Mouse (Mus musculus) liver, embryonic 16.5 days (tissue): ENCODE measurements at regions not wholly inside any gene's neighbourhood (a gene's known extent, or its start where the extent isn't known, plus 50 kb on each side); places are given as distances from the start of the nearest gene placed in this dataset.
A peak's percentile ranks its signal among the peaks of the same experiment; 100 is the strongest.

ENCODE experiments used
- ATAC-seq: fragments of 200-750 bp; cut with Nextera tagmentation; 2 replicates; pipeline ENCODE4 v1.8.0; 2017; ENCODE audit warnings: low read depth, mild to moderate bottlenecking, moderate number of reproducible peaks, moderate library complexity
- H3K27ac ChIP-seq: fragments of 300-500 bp; sonication (generic); 2 replicates; pipeline ENCODE4 v1.5.1; 2014; ENCODE audit warnings: mild to moderate bottlenecking, low read length
- H3K27me3 ChIP-seq: fragments of 300-500 bp; sonication (generic); 2 replicates; pipeline ENCODE4 v1.6.1; 2014; ENCODE audit warnings: low read depth, low read length, mixed read lengths; ENCODE audit not compliant: control insufficient read depth, insufficient read depth
- H3K36me3 ChIP-seq: fragments of 300-500 bp; sonication (generic); 2 replicates; pipeline ENCODE4 v1.6.1; 2014; ENCODE audit warnings: mild to moderate bottlenecking; ENCODE audit not compliant: control insufficient read depth, insufficient read depth
- H3K4me1 ChIP-seq: fragments of 300-500 bp; sonication (generic); 2 replicates; pipeline ENCODE4 v1.6.1; 2014; ENCODE audit warnings: low read depth, low read length, mixed read lengths; ENCODE audit not compliant: control insufficient read depth
- H3K4me2 ChIP-seq: fragments of 300-500 bp; sonication (generic); 2 replicates; pipeline ENCODE4 v1.6.1; 2014; ENCODE audit warnings: low read depth, low read length, mixed read lengths
- H3K4me3 ChIP-seq: fragments of 300-500 bp; sonication (generic); 2 replicates; pipeline ENCODE4 v1.5.1; 2014; ENCODE audit warnings: low read depth, mild to moderate bottlenecking, low read length
- H3K9ac ChIP-seq: fragments of 300-500 bp; sonication (generic); 2 replicates; pipeline ENCODE4 v1.6.1; 2014; ENCODE audit warnings: low read depth, low read length
- H3K9me3 ChIP-seq: fragments of 300-500 bp; sonication (generic); replicated peaks from 2 replicates; pipeline ENCODE4 v1.6.1; 2016; ENCODE audit warnings: low read length; ENCODE audit not compliant: control insufficient read depth
- WGBS: fragments of 180-500 bp; shearing (Covaris S2); extraction: QIAGEN DNeasy Blood & Tissue Kit; methylation state at CpG from one replicate; pipeline ENCODE4 v1.1.7; 2014; ENCODE audit not compliant: insufficient replicate concordance; 5-methylcytosine and 5-hydroxymethylcytosine counted together

DNA sequence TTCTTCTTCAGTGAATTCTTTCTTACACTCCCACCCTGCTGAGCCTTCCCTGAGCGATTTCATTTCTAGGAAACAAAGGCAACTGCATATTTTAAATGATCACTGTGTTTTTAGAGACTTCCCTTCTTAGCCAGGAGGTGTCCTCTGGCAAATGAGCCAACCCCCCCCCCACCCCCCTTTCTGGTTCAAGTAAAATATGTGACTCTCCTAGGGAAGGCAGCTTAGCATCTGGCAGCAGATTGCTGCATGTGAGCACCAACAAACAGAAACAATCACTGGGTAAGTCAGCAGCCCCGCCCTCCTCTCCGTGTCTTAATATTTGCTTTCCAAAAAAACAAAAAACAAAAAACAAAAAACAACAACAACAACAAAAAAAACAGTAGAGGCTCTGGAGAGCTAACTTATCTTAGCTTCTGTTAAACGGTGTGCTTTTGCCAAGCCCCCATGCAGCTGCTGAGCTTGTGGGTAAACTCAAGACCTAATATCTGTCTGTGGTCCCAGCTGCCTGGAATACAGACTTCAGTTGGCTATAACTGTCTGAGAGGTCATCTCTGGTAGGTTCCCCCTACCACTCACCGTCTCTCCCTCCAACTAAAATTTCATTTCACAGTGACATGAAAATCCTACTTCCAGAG, 117.9 kb downstream of the Rpap3 start:
- H3K9me3 ChIP-seq: no peaks in the 10 kb centered on the region
- H3K27ac ChIP-seq: no peak overlapping the region
- no peak overlapping the region for H3K4me2 ChIP-seq
- H3K36me3 ChIP-seq: no peaks in the 10 kb centered on the region
- H3K9ac ChIP-seq: no peak overlapping the region
- 42% methylated on average over 5 of the region's 5 CpGs for WGBS
- no peak for ATAC-seq
- H3K4me3 ChIP-seq: no peak overlapping the region
- peaks cover 2% of the 10 kb centered on the region for H3K4me1 ChIP-seq
- H3K27me3 ChIP-seq: no peaks in the 10 kb centered on the region

- no peaks in the 10 kb centered on the region for H3K27me3 ChIP-seq
- H3K4me3 ChIP-seq: no peak overlapping the region
- H3K4me2 ChIP-seq: no peak overlapping the region
- H3K27ac ChIP-seq: no peak overlapping the region
- no peaks in the 10 kb centered on the region for H3K9me3 ChIP-seq
- H3K36me3 ChIP-seq: no peaks in the 10 kb centered on the region
- ATAC-seq: peak; percentile 77
- peaks cover 4% of the 10 kb centered on the region; the same call in 1 of the 2 replicates for H3K4me1 ChIP-seq
- H3K9ac ChIP-seq: no peak overlapping the region
- 8% methylated on average over 13 of the region's 13 CpGs for WGBS
Measured at GRCm38 (mm10) chr15:97581724-97582154, 123.9 kb downstream of the Rpap3 start.

DNA sequence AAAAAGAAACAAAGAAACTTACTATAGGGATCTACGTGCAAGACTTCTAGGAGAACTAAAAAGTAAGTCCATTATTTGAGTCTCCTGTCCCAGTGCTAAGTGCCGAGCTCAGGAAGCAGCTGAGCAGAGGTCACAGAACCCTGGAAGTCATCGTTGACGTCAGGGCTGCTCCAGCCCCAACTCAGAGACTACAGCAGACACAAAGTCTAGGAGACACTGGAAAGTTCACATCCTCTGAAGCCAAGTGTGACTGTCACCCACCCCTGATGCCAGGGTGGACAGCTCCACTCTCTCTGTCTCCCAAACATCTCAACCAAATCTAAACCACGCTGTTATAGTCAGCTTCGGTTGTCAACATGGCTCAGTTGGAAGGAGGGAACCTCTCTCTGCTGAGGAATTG, 124.9 kb downstream of the Rpap3 start:
- Histone ChIP-seq H3K4me1 (peaks cover 4% of the 10 kb centered on the region; the same call in 1 of the 2 replicates), H3K27ac (no peak overlapping the region), H3K9me3 (no peaks in the 10 kb centered on the region), H3K36me3 (no peaks in the 10 kb centered on the region), H3K9ac (no peak overlapping the region), H3K4me3 (no peak overlapping the region), H3K27me3 (no peaks in the 10 kb centered on the region), H3K4me2 (no peak overlapping the region)
- peak; percentile 28; the same call in 1 of the 2 replicates for ATAC-seq
- WGBS: 27% methylated on average over 6 of the region's 6 CpGs

DNA sequence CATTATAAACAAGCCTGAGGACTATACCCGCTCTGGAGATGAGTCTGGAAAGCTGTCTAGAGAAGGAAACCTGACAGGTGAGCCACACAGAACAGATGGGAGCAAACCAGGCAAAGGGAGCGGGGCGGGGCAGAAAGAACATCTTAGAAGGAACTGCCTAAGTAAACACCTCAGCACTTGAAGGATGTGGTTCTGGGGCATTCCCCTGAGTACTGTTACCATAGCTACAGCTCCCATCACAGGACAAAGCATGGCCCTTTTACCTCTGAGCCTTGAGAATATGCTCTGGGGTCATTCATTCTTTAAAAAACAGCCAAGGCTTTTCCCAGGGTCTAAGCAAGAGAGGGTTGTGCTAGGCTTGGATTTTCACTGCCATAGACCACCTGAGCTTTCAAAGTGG, 127.6 kb downstream of the Rpap3 start:
- H3K9me3 ChIP-seq: no peaks in the 10 kb centered on the region
- no peak overlapping the region for H3K4me3 ChIP-seq
- no peak overlapping the region for H3K4me2 ChIP-seq
- WGBS: 73% methylated on average over 3 of the region's 3 CpGs
- peaks cover 4% of the 10 kb centered on the region; the same call in 1 of the 2 replicates for H3K4me1 ChIP-seq
- H3K9ac ChIP-seq: no peak overlapping the region
- H3K27me3 ChIP-seq: no peaks in the 10 kb centered on the region
- H3K36me3 ChIP-seq: no peaks in the 10 kb centered on the region
- no peak overlapping the region for H3K27ac ChIP-seq
- no peak for ATAC-seq

GRCm38 (mm10) chr15:97577196-97577595, 128.4 kb downstream of the Rpap3 start:
- 64% methylated on average over 8 of the region's 8 CpGs for WGBS
- H3K9ac ChIP-seq: no peak overlapping the region
- no peak overlapping the region for H3K4me3 ChIP-seq
- no peaks in the 10 kb centered on the region for H3K27me3 ChIP-seq
- H3K4me2 ChIP-seq: no peak overlapping the region
- H3K4me1 ChIP-seq: peaks cover 4% of the 10 kb centered on the region; the same call in 1 of the 2 replicates
- ATAC-seq: no peak
- H3K27ac ChIP-seq: no peak overlapping the region
- no peaks in the 10 kb centered on the region for H3K9me3 ChIP-seq
- no peaks in the 10 kb centered on the region for H3K36me3 ChIP-seq

- Histone ChIP-seq H3K4me3 (no peak overlapping the region), H3K4me2 (no peak overlapping the region), H3K4me1 (no peaks in the 10 kb centered on the region), H3K9ac (no peak overlapping the region), H3K27me3 (no peaks in the 10 kb centered on the region), H3K36me3 (no peaks in the 10 kb centered on the region), H3K27ac (no peak overlapping the region), H3K9me3 (no peaks in the 10 kb centered on the region)
- ATAC-seq: no peak
- 60% methylated on average over 8 of the region's 8 CpGs for WGBS
Measured at GRCm38 (mm10) chr15:97572639-97573038, 133.0 kb downstream of the Rpap3 start.

DNA sequence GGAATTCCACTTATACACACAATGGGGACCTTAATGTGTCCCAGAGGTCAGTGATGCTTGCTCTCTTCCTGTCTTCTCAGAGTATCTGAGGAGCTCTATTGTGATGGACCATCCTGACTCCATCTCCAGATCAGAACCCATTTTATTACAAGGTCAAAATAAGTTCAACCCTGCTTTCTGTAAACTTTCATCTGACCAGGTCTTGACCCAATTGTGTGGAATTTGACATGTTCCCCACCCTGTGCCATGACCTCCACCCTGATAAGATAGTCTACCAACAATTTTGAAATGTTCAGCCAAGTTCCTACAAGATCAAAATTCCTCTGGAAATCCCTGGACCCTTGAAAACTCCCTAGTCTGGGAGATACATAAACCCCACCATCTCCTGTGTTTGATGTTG, 133.7 kb downstream of the Rpap3 start:
- Histone ChIP-seq H3K36me3 (no peaks in the 10 kb centered on the region), H3K27ac (no peak overlapping the region), H3K4me1 (no peaks in the 10 kb centered on the region), H3K27me3 (no peaks in the 10 kb centered on the region), H3K9ac (no peak overlapping the region), H3K4me2 (no peak overlapping the region), H3K9me3 (no peaks in the 10 kb centered on the region), H3K4me3 (no peak overlapping the region)
- no peak for ATAC-seq

GRCm38 (mm10) chr15:97560096-97560495, 145.5 kb downstream of the Rpap3 start:
- 84% methylated on average over 3 of the region's 3 CpGs for WGBS
- Histone ChIP-seq H3K36me3 (no peaks in the 10 kb centered on the region), H3K27ac (no peak overlapping the region), H3K4me3 (no peak overlapping the region), H3K9ac (no peak overlapping the region), H3K27me3 (no peaks in the 10 kb centered on the region), H3K9me3 (peaks cover 4% of the 10 kb centered on the region), H3K4me2 (no peak overlapping the region), H3K4me1 (no peaks in the 10 kb centered on the region)
- ATAC-seq: no peak

- 59% methylated on average over 7 of the region's 7 CpGs for WGBS
- no peak overlapping the region for H3K4me3 ChIP-seq
- no peak overlapping the region for H3K9ac ChIP-seq
Measured at GRCm38 (mm10) chr15:97558725-97559124, 146.9 kb downstream of the Rpap3 start.

More at GRCm38 (mm10) chr15:97558725-97559124, 146.9 kb downstream of the Rpap3 start:
- Histone ChIP-seq H3K27me3 (no peaks in the 10 kb centered on the region), H3K9me3 (peaks cover 4% of the 10 kb centered on the region), H3K4me2 (no peak overlapping the region), H3K36me3 (no peaks in the 10 kb centered on the region), H3K4me1 (no peaks in the 10 kb centered on the region), H3K27ac (no peak overlapping the region)
- ATAC-seq: no peak
